Mouse (Mus musculus) c-Kit-positive CD71-positive TER-119-negative erythroid progenitor cells, embryonic 14.5 days (primary cell): ENCODE measurements at regions not wholly inside any gene's neighbourhood (a gene's known extent, or its start where the extent isn't known, plus 50 kb on each side); places are given as distances from the start of the nearest gene placed in this dataset.

ENCODE experiments used
- DNase-seq: peaks from one replicate; pipeline ENCODE4 v3.0.0-alpha.2; 2013; ENCODE audit warnings: low read depth

- no peak for DNase-seq
Measured at GRCm38 (mm10) chr4:75884371-75884770, 606.3 kb upstream of the Dmac1 start.

- no peak for DNase-seq
Measured at GRCm38 (mm10) chr4:75869771-75870170, 591.7 kb upstream of the Dmac1 start.

GRCm38 (mm10) chr4:75861076-75861475, 583.0 kb upstream of the Dmac1 start:
- no peak for DNase-seq

GRCm38 (mm10) chr4:75857769-75858408, 579.8 kb upstream of the Dmac1 start:
- DNase-seq: no peak

GRCm38 (mm10) chr4:75855688-75856296, 577.7 kb upstream of the Dmac1 start:
- DNase-seq: no peak

- DNase-seq: no peak
Measured at GRCm38 (mm10) chr4:75850343-75850742, 572.2 kb upstream of the Dmac1 start.

- DNase-seq: no peak
Measured at GRCm38 (mm10) chr4:75847675-75848385, 569.7 kb upstream of the Dmac1 start.

GRCm38 (mm10) chr4:75845021-75845420, 566.9 kb upstream of the Dmac1 start:
- no peak for DNase-seq

- no peak for DNase-seq
Measured at GRCm38 (mm10) chr4:75838619-75839018, 560.5 kb upstream of the Dmac1 start.

GRCm38 (mm10) chr4:75827082-75827711, 549.1 kb upstream of the Dmac1 start:
- DNase-seq: no peak

- DNase-seq: peak; percentile 34
Measured at GRCm38 (mm10) chr4:75819193-75819603, 541.1 kb upstream of the Dmac1 start.

- DNase-seq: no peak
Measured at GRCm38 (mm10) chr4:75816026-75816425, 537.9 kb upstream of the Dmac1 start.

- DNase-seq: no peak
Measured at GRCm38 (mm10) chr4:75812266-75812665, 534.2 kb upstream of the Dmac1 start.

- DNase-seq: no peak
Measured at GRCm38 (mm10) chr4:75801870-75802269, 523.8 kb upstream of the Dmac1 start.

GRCm38 (mm10) chr4:75801156-75801555, 523.1 kb upstream of the Dmac1 start:
- DNase-seq: no peak

- DNase-seq: no peak
Measured at GRCm38 (mm10) chr4:75791789-75792188, 513.7 kb upstream of the Dmac1 start.

- no peak for DNase-seq
Measured at GRCm38 (mm10) chr4:75790920-75791589, 513.0 kb upstream of the Dmac1 start.

GRCm38 (mm10) chr4:75787405-75787804, 509.3 kb upstream of the Dmac1 start:
- DNase-seq: no peak

GRCm38 (mm10) chr4:75786391-75786790, 508.3 kb upstream of the Dmac1 start:
- no peak for DNase-seq

GRCm38 (mm10) chr4:75779492-75779891, 501.4 kb upstream of the Dmac1 start:
- DNase-seq: no peak

GRCm38 (mm10) chr4:75764141-75764540, 486.0 kb upstream of the Dmac1 start:
- no peak for DNase-seq

- no peak for DNase-seq
Measured at GRCm38 (mm10) chr4:75744605-75745004, 466.5 kb upstream of the Dmac1 start.
